Mouse (Mus musculus) gastrocnemius, adult 2 months (tissue): Measurements from ENCODE around the gene Dnase1l2. TPM values are rescaled to one million over a fixed set of nuclear protein-coding genes. Genes with fewer than 3 reads are reported as not detected.
"Not testable (repeated sequence)": the region's sequence is repeated elsewhere in the genome, so short reads cannot be mapped to it uniquely, and the experiment has no call there.

Experiments
- DNase-seq: peaks from one replicate; pipeline ENCODE4 v3.0.0; 2022
- H3K27ac ChIP-seq: fragments of 200-600 bp; 2 replicates; pipeline ENCODE4 v1.8.1; 2022; ENCODE audit warnings: mild to moderate bottlenecking
- H3K4me3 ChIP-seq: fragments of 200-600 bp; 2 replicates; pipeline ENCODE4 v1.8.1; 2022; ENCODE audit warnings: mild to moderate bottlenecking, moderate library complexity
- CTCF ChIP-seq: fragments of 200-600 bp; IDR thresholded peaks from 2 replicates; pipeline ENCODE4 v1.8.1; 2022; ENCODE audit warnings: antibody characterized with exemption, mild to moderate bottlenecking, moderate library complexity
- intact Hi-C: fragments of 180-260 bp; cut with DNase I; formaldehyde crosslinking; loops from one replicate; pipeline ENCODE4 v1.15.1; 2025
- total RNA-seq, 2 experiments: library from RNA; stranded (reverse); gene quantifications; 2 replicates each; pipeline ENCODE4 v1.2.3; 2021

Dnase1l2 gene
- total RNA-seq, 2 experiments from 2014 or later = 1.4 to 2.2 TPM

- Histone ChIP-seq H3K4me3 (peak overlapping the region; percentile 91), H3K27ac (peak overlapping the region; percentile 95)
- no peak for TF ChIP-seq CTCF
- intact Hi-C loops = no loop called here
- DNase-seq = no peak
These were observed 26.5 kb upstream of the Dnase1l2 start for GRCm38 (mm10) chr17:24469336-24469909.

GRCm38 (mm10) chr17:24468636-24469246, 25.8 kb upstream of the Dnase1l2 start:
- DNase-seq = no peak
- TF ChIP-seq CTCF = no peak
- intact Hi-C loops = no loop called here
- Histone ChIP-seq H3K4me3 (no peak overlapping the region), H3K27ac (no peak overlapping the region)

- no peak for DNase-seq
- TF ChIP-seq CTCF = no peak
- intact Hi-C loops = no loop called here
- no peak overlapping the region for H3K4me3 ChIP-seq
- H3K27ac ChIP-seq = no peak overlapping the region
These were observed 20.6 kb upstream of the Dnase1l2 start for GRCm38 (mm10) chr17:24463374-24464133.

- intact Hi-C loops = no loop called here
- H3K4me3 ChIP-seq = no peak overlapping the region
- DNase-seq = no peak
- H3K27ac ChIP-seq = no peak overlapping the region
- no peak for TF ChIP-seq CTCF
These were observed 20.0 kb upstream of the Dnase1l2 start for GRCm38 (mm10) chr17:24462932-24463331.

- intact Hi-C loops = no loop called here
- H3K4me3 ChIP-seq = no peak overlapping the region
- no peak overlapping the region for H3K27ac ChIP-seq
- no peak for DNase-seq
- TF ChIP-seq CTCF = peak; percentile 56
These were observed 18.7 kb upstream of the Dnase1l2 start for GRCm38 (mm10) chr17:24461580-24461979.

- intact Hi-C loops = loop anchor here (2.0 kb wide), 1 partner anchor 15 kb away; the partner anchor contains the start of genes E4f1 and Pgp
- peak overlapping the region; percentile 90 for H3K4me3 ChIP-seq
- not testable (repeated sequence) for DNase-seq
- H3K27ac ChIP-seq = peak overlapping the region; percentile 95
These were observed 12.8 kb upstream of the Dnase1l2 start for GRCm38 (mm10) chr17:24455523-24456206.

DNA sequence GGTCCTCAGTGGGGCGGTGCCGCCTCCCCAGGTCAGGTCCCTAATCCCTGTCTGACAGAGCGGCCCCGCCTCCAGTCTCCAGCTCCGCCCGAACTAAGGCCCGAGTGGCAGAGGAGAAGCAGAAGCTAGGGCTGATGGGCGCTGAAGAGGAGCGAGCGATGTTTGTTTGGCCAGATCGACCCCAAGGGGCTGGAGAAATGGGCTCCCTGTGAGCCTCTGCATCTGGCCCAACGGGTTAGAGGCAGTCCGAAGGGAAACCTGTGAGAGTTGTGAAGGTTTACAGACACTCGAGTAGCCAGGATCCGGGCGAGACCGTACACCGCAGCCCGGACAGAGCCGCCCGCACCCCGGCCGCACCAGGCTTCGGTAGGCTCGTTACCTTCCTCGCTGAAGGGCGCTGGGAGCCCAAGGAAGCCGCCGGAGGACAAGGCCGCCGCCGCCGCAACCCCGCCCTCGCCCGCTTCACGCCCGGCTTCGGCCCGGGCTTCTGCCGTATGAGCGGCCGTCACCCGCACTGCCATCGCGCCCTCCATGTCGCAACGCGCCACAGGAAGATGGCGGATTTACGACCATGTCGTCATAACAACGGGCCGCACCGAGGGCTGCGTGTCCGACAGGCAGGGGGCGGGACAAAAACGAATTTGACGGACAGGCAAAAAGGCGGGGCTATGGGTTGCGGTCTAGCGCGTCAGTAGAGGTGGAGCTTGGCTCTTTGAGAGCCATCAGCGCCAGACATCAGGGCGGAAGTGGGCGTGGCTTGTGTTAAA, 12.0 kb upstream of the Dnase1l2 start:
- intact Hi-C loops = loop anchor here (2.0 to 5.0 kb wide), 2 partner anchors 16 to 38 kb away; partner anchors contain the start of genes E4f1 and Pgp
- no peak for TF ChIP-seq CTCF
- peak; percentile 99 for DNase-seq
- peak overlapping the region; percentile 90 for H3K4me3 ChIP-seq
- peak overlapping the region; percentile 95 for H3K27ac ChIP-seq

GRCm38 (mm10) chr17:24454218-24454755, 11.4 kb upstream of the Dnase1l2 start:
- intact Hi-C loops = loop anchor here (2.0 to 5.0 kb wide), 2 partner anchors 17 to 37 kb away; partner anchors contain the start of genes E4f1 and Pgp
- no peak for TF ChIP-seq CTCF
- Histone ChIP-seq H3K27ac (peak overlapping the region; percentile 95), H3K4me3 (peak overlapping the region; percentile 90)
- DNase-seq = no peak

GRCm38 (mm10) chr17:24453372-24453771, 10.5 kb upstream of the Dnase1l2 start:
- Histone ChIP-seq H3K4me3 (peak overlapping the region; percentile 3; the same call in 1 of the 2 replicates), H3K27ac (peak overlapping the region; percentile 95)
- TF ChIP-seq CTCF = no peak
- DNase-seq = no peak
- intact Hi-C loops = loop anchor here (5.0 kb wide), 1 partner anchor 36 kb away; no protein-coding TSS in a partner anchor

DNA sequence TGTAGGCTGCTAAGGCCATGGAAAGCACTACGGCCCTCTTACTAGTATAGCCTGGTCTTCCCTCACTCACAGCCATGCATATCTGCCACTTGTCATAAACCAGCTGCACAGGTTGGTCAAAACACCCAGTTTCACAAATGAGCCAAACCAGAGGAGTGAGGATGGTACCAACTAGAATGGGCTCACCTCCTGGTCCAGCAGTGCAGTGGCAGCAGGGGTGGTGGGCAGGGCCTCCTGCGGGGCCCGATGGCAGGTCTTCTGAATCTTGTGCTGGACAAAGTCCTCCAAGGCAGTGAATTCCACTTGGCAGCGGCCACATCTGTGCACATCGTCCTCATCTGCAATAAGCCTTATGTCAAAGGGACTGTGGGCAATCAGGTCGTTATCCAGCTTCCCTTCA, 8.3 kb upstream of the Dnase1l2 start:
- no peak for DNase-seq
- H3K4me3 ChIP-seq = no peak overlapping the region
- no peak overlapping the region for H3K27ac ChIP-seq
- intact Hi-C loops = loop anchor here (5.0 kb wide), 1 partner anchor 34 kb away; no protein-coding TSS in a partner anchor
- TF ChIP-seq CTCF = no peak

DNA sequence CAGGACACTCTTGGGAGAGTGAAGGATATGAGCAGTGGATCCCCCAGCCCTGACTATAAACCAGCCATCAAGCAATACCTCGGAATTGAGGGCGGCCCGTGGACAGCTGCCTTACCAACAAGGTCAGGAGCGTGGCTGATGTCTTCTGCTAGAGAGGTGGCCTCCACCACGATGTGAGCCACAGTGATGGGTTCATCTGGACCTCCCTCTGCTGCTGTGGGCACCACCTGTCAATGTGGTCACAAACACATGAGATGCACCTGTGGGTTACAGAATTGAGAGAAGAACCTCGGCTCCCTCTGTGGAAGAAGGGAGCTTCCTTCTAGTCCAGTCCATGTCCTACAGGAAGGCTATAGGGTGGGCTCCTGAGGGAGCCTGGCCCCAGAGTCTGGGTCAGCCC, 6.6 kb upstream of the Dnase1l2 start:
- H3K27ac ChIP-seq = no peak overlapping the region
- intact Hi-C loops = no loop called here
- no peak for DNase-seq
- no peak overlapping the region for H3K4me3 ChIP-seq
- TF ChIP-seq CTCF = no peak
